Mouse (Mus musculus): Measurements from ENCODE around the gene Glmn.

GRCm38 (mm10) chr5:107638366-107638765 is 40.7 kb upstream of the Glmn start:
- no peak for TF ChIP-seq CTCF (conservative IDR thresholded peaks at IDR 0.05; ENCODE audit: insufficient read depth, insufficient read length, low read depth, low read length)
- TF ChIP-seq POLR2A (IDR thresholded peaks at IDR 0.05; ENCODE audit: low read depth, low read length) = no peak

Measured in kidney, adult 2 months (tissue).